Mouse (Mus musculus) olfactory bulb, adult 2 months (tissue): ENCODE measurements around the gene Nln.

Experiments
- CTCF ChIP-seq: fragments of 200-500 bp; IDR thresholded peaks from 2 replicates; pipeline ENCODE4 v1.5.1; 2012; ENCODE audit warnings: low read depth, mild to moderate bottlenecking, low read length, moderate library complexity; ENCODE audit not compliant: insufficient read depth
- POLR2A ChIP-seq: fragments of 200-500 bp; IDR thresholded peaks from 2 replicates; pipeline ENCODE4 v1.6.1; 2012; ENCODE audit warnings: mild to moderate bottlenecking, low read depth, low read length, moderate library complexity; ENCODE audit not compliant: insufficient read depth

- no peak for TF ChIP-seq POLR2A
- no peak for TF ChIP-seq CTCF
Observed at GRCm38 (mm10) chr13:104023356-104023911, 86.0 kb downstream of the Nln start.
